Mouse (Mus musculus): ENCODE measurements around the gene H2afx.

DNA sequence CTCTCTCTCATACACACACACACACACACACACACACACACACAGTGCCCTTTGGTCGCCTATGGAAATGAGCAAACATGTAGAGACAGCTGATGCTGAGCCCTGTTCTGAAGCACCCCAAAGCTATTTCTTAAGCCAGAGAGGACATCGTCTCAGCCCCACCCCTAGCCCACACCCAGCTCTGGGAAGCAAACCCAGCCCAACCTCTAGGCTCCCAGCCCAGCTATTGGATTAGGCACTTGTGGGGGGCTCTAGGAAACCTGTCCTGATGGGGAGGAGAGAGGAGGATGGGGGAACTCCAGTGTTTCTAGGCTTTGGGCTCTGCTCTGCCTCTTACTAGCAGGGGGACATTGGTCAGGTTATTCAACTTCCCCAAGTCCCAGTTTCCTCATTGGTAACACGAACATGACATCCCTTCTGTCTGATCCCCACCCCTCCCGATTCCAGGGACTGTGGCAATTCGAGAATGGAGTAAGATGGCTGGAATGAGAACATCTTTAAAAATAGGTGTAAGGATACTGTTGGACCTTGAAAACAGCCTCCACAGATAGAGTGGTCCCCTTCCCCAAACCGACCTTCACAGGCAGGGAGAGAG is 48.1 kb upstream of the H2afx start:
- no peak for TF ChIP-seq CTCF (IDR thresholded peaks at IDR 0.05; ENCODE audit: extremely low read depth, insufficient read depth, low read length)
- no peak for TF ChIP-seq POLR2A (IDR thresholded peaks at IDR 0.05; ENCODE audit: extremely low read depth, insufficient read depth, low read length)

Data from cortical plate, adult 2 months (tissue).